Mouse (Mus musculus): ENCODE measurements around the gene Kif1c.

The Kif1c gene

DNA sequence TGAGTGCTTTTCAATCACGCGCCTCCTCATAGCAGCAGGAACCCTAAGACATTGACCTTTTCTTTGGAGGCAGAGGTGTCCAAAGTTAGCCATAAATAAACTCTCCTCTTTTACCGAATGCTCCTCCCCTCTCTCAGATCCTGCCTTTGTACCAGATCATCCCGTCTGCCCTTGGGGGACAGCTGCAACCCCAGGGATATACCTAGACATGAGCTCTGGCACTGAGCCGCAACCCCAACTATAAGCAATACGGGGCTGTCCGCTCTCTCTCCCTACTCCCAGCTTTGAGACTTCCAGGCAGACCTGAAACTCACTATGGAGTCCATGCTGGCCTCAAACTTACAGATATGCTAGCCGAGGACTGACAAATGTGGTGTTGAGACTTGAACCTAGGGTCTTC lies 33.7 kb upstream of the Kif1c start:
- DNase-seq (ENCODE audit: extremely low read depth, insufficient read length, low spot score), result no peak

DNA sequence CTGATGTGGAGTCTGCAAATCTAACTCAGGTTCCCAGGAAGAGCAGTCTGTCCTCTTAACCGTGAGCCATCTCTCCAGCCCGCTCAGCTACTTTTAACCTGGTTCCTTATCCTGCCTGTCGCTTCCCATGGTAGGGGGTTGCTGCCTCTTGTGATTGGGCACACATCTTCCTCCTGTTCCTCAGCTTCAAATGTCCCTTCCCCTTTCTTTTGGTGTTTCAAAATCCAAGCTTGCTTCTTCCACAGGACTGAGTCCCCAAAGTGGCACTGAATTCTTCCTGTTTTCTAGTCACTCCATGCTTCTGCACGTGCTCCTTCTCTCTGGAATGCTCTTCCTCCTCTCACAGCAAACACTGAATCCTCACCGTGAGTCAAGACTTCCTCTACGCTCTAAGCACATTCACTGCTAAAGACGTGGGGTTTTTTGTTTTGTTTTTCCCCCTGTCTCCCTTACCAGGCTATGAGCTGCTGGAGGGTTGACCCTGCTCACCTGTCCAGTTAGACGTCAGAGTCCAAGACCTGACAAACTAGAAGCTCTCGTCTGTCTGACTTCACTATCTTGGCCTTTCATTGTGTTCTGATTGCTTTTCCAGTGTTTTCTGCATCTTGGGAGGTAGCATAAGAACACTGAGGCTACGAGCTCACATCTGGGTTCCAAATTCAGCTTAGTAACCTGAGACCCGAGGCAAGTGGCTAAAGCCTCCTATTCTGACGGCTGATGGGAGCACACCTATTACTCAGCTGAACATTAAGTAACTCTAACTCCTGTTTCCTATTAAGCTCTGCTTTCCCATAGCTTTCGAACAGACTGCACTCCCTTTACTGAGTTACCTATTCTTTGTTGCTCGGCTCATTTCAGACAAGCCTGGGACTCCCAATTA lies 32.8 kb upstream of the Kif1c start:
- DNase-seq (ENCODE audit: extremely low read depth, insufficient read length, low spot score), result no peak

DNA sequence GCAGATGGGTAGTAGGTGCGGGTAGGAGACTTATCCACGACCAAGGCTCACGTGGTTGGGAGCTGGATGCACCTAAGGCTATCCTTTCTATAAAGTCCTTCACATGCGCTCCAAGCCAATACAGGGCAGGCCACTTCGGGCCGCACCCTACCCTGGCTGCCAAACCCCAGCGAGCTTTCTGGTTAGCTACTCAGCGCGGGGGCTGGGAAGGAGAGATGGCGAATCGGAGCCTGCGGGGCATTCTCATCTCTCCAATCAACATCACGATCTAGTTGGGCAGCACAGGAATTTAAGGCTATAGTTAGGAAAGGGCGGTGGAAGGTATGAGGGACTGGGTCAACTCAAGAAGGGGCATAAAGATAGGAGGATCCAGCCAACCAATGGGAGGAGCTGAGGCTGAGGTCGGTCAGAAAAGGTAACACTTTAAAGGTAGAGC lies 32.0 kb upstream of the Kif1c start:
- peak; percentile 92 for DNase-seq (ENCODE audit: extremely low read depth, insufficient read length, low spot score)

DNA sequence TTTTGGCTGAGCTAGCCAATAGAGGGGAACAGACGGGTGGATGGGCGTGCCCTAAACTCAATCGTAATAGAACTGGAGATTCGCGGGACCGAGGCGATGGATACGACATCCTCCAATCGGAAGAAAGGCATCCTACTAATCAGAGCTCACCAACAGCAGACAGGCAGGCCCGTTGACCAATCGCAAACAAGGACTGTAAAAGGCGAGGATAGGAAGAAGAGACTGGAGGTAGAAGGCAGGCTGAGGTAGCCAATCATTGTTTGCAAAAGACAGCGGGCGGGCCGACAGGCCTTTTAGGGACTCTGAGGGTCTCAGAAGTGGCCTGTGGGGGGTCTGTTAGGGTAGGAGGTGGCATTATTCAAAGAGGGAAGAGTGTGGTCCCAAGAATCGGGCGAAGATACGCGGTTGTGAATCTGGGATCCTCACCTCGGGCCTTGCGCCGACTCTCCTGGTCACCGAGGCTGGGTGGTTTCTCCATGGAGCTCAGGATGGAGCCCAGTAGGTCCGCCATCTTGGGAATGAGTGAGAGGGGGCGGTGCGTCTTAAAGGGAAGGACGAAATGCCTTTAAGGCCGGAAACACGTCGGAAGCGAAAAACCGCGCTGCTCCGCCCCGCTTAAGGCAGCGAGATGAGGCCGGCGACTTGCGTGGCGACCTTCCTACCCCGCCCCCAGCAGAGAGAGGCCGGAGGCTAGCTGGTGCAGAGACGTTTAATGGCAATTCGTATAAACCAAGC lies 31.4 kb upstream of the Kif1c start, which contains the start of gene Spag7:
Gene Spag7 (minus strand): TSS at position 646 of the 735 bp plus-strand sequence.
- DNase-seq (ENCODE audit: extremely low read depth, insufficient read length, low spot score), result peak; percentile 97

DNA sequence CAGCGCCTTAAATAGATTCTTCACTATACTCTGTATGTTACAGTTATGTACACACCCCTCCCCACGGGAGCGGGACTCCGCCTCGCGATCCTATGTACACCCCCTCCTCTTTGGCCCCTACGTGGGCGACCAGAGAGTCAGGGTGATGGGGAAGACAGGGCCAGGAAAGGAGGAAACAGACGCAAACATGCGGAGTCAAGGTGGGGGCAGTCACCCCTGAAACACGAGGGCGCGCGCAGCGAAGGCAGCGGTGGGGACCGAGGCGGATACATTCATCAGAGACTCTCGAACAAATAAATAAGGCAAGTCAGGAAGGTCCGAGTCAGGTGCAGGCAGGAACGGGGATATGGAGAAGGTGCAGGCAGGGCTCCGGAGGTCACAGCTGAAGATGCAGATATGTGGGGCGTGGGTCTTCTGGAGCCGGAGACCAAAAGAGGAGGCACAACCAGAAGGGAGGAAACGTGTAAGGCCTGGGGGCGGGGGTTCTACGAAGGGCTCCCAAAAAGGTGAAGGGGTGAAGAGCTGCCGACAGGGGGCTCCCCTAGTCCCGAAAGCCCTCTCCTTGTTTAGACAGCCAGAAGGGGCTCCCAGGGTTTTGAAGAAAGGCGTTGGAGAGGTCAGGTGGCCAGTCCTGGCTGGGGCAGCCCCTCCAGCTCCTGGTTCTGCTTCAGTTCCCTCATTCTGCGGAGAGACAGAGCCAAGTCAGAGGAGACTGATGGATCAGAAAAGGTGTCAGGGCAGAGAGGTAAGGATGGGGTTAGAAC lies 30.6 kb upstream of the Kif1c start:
- DNase-seq (ENCODE audit: extremely low read depth, insufficient read length, low spot score), result peak; percentile 65

DNA sequence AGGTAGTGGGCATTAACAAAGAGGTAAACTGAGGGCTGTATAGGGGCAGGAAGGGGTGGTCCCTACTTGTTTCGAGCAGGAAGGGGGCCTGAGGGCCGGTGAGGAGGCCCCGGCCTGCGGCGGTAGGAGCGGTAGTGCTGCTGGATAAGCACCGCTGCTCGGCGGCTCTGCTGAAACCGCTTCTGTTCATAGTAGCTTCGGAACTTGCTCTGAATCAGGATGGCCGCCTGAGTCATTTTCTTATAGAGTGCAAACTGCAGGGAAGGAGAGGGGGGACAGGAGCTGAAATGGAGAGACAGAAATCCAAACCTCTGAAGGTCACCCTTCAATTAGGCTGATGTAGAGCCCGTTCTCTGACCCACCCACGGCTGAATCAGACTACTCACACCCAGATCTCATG lies 29.9 kb upstream of the Kif1c start:
- no peak for DNase-seq (ENCODE audit: extremely low read depth, insufficient read length, low spot score)

DNA sequence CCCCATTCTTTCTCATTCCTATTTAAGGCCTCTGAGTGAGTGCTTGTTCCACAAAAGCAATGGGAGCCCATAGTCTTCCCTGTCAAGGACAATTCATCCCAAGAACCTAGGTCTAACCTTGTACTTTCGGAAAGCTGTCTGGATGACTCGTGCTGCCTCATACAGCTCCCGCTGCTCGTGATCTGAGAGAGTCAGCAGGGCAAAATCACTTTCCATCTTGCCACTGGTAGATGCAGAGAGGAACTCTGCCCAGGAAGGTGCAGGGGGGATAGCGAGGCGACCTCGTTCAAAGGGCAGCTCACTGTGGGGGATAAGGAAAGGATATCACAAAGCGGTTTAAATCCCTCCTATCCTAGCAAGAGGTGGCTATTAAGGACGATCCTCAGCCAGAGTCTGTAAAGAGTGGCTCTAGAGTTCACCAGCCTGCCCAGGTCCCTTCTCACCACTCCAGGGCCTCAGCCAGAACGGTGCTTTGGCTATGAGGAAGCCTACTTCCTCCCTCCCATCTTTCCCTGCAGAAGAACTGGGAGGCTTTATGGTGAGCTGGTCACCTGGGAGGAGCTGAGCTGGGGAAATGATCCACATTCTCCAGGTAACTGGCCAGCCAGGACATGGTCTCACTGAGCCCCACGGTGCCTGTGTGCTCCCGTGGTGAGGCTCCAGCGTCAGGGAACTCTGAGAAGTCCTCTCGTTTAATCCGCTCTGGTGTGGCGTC lies 28.9 kb upstream of the Kif1c start:
- DNase-seq (ENCODE audit: extremely low read depth, insufficient read length, low spot score), result no peak

DNA sequence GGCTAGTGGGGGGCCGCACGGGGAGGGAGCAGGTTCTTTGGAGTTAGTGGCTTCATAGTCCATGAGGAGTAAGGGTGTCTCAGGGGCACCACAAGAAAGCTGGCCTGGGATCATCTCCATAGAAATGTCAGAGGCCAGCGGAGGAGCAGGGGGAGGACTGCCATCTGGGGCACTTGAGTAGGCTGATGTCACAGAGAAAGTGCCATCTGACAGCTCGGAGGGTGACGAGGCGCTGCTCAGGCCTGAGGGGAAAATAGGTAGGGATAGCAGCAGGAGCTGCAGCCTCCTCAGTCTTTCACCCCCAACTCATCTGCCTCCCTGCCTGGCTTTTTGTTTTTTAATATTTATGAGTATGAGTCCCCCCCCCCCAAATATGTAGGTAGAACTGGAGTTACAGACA lies 26.3 kb upstream of the Kif1c start:
- no peak for DNase-seq (ENCODE audit: extremely low read depth, insufficient read length, low spot score)

DNA sequence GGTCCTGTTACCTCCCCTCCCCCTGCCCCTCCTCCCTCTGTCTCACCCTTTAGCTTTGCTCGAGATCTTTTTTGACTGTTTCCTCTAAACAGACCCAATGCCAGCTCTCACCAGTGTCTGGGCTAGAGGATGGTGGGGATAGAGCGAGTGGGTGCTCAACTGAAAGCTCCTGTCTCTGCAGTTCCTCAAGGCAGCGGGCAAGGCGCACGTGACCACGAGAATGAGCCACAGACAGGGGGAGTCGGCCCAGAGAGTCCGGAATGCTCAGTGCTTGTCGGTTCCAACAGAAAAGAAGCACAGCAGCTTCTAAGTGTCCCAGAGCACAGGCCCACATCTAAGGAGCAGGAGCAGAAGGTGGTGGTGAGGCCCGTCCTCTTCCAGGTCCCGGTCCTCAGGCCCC lies 25.8 kb upstream of the Kif1c start:
- no peak for DNase-seq (ENCODE audit: extremely low read depth, insufficient read length, low spot score)

DNA sequence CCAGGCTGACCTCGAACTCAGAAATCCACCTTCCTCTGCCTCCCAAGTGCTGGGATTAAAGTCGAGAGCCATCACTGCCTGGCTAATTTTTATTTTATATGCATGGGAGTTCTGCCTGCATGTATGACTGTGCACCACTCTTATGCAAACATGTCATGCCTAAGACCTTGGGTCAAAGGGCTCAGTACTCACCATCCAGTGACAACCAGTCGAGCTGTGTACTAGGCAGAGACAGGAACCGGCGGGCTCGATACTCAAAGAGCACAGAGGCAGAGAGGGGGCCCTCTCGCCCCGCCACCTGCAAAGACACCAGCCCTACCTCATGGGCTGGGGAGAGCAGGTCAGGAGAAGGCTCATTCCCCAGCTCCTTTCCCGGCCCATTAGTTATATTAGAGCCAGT lies 22.3 kb upstream of the Kif1c start:
- no peak for DNase-seq (ENCODE audit: extremely low read depth, insufficient read length, low spot score)

DNA sequence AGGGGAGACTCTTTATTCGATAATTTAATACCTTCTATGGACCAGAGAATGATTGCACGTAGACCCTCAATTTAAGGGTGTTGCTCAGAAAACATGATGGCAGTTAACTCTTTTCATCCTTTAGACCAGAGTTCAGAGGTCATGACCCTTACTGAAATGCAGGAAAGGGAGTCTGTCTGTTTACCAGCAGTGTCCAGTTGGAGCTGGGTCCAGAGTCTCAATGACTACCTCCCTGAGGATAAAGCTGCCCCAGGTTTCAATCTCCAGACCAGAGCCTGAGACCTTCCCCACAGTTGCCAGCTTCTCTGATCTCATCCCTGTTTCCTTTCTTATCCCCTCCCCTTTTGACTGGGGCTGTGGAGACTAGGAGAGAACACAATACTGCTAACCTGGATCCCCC lies 21.8 kb upstream of the Kif1c start:
- DNase-seq (ENCODE audit: extremely low read depth, insufficient read length, low spot score), result no peak

DNA sequence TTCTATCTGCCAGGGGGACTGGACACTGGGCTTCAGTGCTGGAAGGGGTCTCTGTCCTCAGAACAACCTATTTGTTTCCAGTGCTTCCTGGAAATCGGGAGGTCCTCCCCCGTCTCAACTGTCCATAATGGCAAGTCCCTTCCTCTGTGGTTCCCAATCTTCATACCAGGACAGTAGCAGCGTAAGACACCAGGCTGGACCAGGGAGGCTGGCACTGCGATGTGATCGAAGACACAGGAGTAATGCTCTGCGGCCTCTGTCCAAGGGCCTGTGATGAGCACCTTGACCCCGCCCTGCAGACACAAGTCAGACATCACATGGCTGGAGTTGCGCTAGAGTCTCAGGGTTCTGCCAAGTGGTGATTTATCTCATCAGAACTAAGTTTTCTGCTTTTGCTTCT lies 21.0 kb upstream of the Kif1c start:
- no peak for DNase-seq (ENCODE audit: extremely low read depth, insufficient read length, low spot score)

DNA sequence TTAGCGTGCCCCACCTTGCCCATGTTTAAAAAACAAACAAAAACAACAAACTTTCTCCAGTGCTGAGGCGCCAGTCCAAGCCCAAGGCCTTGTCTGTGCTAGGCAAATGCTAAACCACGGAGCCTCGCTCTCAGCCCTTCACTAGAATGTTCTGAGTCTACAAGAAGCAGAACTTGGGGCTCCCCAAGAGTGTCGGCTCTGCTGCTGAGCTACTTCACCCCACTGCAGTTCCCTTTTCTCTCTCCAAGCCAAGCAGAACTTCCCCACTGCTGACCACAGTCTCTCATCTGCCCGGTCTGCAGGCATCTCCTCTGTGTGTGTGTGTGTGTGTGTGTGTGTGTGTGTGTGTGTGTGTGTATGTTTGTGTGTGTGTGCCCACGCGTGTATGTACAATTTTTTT lies 20.5 kb upstream of the Kif1c start:
- DNase-seq (ENCODE audit: extremely low read depth, insufficient read length, low spot score), result no peak

DNA sequence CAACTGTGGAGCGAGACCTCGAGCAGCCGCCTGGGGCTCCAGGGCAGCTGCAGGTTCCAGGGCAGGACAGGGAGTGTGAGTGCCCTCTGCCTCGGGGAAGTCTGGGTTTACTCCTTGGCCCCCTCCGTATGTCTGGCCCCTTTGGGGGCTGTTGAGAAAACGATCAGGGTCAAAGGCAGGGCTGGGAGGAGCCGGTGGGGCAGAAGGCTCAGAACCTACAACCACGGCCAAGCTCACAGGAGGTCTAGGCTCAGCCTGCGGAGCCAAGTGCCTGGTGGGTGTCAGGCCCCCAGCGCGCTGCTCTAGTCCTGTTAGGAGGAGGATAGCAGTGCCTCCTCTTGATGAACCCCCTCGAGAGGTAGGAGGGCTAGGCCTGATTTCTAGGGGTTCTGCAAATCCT lies 19.2 kb upstream of the Kif1c start:
- no peak for DNase-seq (ENCODE audit: extremely low read depth, insufficient read length, low spot score)

DNA sequence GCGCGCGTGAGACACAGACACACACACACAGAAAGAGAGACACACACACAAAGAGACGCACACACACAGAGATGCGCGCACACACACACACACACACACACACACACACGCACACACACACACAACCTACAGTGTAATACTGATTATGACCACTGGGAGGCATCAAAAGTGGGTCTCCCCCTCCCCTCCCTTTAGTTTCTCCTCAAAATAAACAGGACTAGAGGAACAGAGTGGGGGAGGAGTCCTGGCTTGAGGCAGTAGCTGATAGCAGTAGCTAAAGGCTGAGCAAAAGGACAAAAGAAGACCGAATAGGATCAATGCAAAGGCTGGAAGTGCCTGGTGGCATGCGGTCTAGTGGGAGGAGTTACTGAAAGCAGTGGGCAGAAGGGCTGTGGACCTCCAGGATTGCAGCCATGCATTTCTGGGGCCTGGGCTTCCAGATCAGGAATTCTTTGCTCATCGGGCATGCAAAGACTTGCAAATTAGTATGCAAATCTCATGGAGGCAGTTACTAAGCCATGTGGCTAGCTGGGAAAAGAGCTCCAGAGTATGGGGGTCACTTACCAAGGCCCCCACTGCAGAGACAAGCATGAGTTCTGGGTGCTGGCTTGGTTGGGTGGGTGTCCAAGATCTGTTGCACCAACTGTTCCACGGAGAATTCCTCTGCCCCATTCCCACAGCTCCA lies 18.3 kb upstream of the Kif1c start:
- DNase-seq (ENCODE audit: extremely low read depth, insufficient read length, low spot score), result no peak

DNA sequence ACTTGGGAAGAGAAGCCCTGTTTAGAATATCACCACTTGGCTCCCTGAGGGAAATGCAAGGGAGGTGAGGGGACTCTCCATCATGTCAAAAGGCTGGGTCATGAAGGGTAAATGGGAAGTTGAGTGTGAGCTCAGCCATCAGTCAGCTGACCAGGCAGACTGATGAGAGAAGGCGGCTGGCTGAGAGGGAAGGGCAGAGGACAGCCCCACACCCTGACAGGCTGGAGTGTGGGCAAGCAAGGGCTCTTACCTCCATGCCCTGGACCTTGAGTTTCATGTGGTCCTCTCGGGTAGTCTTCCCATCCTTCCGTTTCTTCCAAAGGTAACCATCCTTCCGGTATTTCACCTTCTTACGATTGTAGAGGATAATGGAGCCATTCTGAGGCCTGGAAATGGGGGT lies 16.7 kb upstream of the Kif1c start:
- DNase-seq (ENCODE audit: extremely low read depth, insufficient read length, low spot score), result no peak

DNA sequence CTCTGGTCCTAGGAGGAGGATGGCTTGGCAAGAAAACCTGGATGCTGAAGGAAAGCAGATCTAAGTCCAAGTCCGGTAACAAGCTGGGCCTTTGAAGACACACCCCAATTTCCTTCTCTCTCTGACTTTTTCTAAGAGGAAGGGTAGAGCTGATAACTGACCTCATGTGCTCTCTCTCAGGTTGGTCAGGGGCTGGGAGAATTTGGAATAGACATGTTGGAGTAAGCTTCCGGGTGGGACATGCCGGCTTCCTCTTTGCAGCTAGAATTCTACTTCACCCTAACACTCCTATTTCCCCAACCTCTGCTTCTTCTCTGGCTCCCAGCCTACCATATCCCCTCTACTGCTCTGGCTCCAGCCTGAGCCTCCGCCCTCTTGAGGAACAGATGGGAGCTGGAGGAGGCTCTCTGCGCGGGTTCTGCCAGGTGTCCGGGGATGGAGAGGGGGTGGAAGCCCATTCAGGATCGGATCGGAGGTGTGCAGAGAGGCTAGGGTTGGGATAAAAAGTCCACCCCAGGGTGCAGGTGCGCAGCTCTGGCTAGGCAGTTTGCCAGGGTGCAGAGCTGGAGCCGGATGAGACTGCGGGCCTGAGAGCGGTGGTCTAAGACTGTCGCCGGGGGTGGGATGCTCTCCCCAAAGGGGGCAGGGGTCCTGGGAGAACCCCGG lies 13.3 kb upstream of the Kif1c start:
- DNase-seq (ENCODE audit: extremely low read depth, insufficient read length, low spot score), result no peak

DNA sequence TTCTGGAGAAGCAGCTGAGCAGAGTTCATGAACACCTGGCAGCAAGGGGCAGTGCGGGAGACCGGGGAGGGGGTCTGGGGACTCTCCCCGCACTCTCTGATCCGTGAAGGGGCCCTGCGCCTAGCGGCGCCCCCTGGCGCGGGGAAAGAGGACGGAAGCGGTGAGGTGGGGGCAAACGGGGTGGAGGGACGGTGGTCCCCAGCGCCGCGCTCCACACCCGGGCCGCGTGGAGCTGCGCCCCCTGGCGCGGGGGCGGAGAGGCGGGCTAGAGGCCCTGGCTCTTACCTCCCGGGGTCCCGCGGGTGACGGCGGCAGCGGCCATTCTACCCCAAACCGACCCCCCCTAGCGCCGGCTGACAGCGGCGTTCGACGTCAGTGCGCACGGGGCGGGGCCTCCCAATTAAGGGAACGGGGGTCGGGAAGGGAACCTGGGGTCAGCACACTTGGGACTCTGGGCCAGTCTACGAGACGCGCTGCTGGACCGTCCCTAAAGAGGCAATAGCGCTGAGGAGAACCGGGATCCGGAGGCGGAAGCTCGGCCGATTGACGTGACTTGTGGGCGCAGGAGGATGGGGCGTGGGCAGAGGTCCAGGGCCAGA lies 12.6 kb upstream of the Kif1c start, which contains the start of gene Camta2:
Gene Camta2 (minus strand): TSS at position 505 of the 599 bp plus-strand sequence.
- DNase-seq (ENCODE audit: extremely low read depth, insufficient read length, low spot score), result peak; percentile 91

DNA sequence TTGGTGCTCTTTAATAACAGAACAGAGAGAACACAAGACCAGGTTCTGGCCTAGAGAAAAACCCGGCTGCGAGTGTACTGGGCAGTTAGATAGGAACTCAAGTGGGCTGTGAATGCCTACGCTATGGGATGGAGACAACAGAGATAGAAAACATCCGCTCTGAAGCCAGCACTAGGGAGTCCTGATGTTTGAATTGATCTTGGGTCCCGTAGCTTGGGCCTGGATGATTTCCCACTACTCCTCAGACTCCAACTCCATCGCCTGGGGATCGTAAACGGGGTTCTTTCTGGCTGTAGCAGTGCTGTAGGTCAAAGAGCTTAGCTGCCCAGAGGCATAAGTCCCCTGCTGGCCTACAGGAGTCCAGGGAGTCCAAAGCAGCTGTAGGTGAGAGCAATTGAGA lies 12.0 kb upstream of the Kif1c start:
- DNase-seq (ENCODE audit: extremely low read depth, insufficient read length, low spot score), result no peak
